Mouse (Mus musculus): ENCODE results near the gene Sprn. TPM values are rescaled to one million over a fixed set of nuclear protein-coding genes. Genes with fewer than 3 reads are reported as not detected.
"Not testable (repeated sequence)": the region's sequence is repeated elsewhere in the genome, so short reads cannot be mapped to it uniquely, and the experiment has no call there.

Gene Sprn
- polyA plus RNA-seq, 1 experiment: 125 TPM

- peak in 1 of 2 experiments; percentile 68 for DNase-seq (ENCODE audit: extremely low spot score in 1 of 2, low spot score in 1 of 2)
Measured at GRCm38 (mm10) chr7:140153383-140153782, 1.3 kb downstream of the Sprn start.

DNA sequence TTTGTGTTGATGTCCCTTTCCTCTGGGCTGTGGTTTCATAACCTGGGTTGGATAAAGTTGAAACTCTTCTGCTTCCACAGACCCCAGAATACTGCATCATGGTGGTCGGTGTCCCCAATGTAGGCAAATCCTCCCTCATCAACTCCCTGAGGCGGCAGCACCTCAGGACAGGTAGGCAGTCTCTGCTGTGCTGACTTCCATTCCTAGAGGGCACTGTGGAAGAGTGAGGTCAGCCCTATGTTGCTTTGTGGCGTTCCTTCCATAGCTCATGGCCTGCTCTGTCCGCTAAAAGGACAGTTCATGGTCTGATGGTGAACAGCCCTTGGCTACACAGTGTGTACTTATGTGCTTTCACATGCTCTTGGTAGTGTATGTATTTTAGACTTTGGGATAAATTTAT is 10.1 kb downstream of the Sprn start:
- DNase-seq (ENCODE audit: extremely low spot score in 1 of 2, low spot score in 1 of 2): no peak

- peak in 1 of 2 experiments; percentile 76 for DNase-seq (ENCODE audit: extremely low spot score in 1 of 2, low spot score in 1 of 2)
Measured at GRCm38 (mm10) chr7:140141350-140141749, 13.3 kb downstream of the Sprn start.

DNA sequence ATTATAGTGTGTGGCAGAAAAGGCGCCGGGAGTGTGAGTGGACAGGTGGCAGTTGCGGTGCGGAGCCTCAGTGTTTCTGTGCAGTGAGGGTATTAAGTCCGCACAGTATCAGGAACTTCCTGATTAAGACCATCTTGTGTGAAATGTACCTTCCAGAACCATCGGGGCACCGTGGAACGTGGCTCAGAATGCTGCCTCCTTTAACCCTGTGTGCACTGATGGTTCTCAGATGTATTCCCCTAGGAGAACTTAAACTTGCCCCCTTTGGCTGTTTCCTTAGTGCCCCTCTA is 16.7 kb downstream of the Sprn start:
- no peak for DNase-seq (ENCODE audit: extremely low spot score in 1 of 2, low spot score in 1 of 2)

DNA sequence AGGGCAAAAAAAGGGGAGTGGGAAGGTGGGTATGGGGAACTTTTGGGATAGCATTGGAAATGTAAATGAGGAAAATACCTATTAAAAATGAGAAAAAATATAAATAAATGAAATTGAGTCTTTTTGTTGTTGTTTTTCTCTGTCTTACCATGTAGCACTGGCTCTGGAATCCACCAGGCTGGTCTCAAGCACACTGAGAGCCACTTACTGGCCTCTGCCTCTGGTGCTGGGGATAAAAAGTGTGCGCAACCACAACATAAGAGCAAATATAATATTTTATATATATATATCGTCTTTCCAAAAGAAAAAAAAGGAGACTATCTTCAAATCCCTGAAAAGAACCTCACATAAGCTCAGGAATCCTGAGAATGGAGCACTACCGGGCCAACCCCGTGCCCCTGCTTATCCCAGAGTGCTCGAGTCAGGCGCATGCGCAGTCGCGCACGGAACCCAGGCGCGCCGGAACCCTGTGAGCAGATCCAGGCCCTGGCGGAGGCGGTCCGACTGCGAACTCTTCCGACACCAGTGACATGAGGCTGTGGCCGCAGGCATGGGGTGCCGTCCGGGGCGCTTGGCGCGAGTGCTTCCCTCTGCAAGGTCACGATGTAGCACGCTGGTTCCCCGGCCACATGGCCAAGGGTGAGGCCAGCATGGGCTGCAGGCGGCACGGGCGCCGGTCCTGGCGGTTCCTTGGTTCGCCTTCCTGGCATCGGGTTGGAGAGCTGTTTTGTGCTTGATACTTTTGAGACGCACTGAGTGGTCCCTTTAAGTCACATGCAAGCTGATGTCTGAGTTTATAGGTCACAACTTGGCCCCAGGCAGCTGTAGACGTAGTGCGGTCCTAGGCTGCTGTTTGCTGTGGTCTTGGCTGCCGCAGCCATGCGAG is 17.3 kb downstream of the Sprn start, which contains the start of gene Mtg1:
TSS of gene Mtg1 (plus strand) at position 430 of the 886 bp plus-strand sequence.
- DNase-seq (ENCODE audit: extremely low spot score in 1 of 2, low spot score in 1 of 2): peak; percentile 88 to 99

DNA sequence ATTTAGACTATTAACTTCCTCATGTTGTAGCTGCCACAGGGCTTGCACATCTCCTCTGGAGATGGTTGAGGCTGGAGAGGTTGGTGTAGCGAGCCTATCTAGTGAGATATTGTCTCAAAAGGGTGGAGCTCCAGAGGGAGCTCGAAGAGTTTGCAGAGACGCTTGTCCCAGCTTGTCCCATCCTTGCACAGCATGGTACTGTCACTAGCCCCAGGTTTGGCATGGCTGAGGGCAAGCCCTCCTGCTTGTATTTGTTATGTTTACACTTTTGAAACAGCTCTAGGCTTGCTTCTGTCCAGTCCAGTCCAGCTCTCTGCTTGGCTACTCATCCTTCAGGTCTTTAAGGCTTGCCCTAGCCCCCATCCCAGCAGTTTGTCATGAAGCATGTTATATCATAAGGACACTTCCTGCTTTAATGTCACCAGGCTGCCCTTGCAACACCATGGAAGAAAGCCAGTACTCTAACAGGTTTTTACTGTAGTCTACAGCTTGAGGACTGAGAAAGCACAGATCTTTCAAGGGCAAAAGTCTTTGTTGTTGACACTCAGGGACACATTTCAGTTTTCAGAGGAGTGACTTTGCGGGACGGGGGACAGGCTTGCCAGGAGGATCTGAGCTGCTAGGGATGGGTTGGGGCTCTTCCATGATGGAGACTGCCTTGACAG is 19.4 kb downstream of the Sprn start:
- DNase-seq (ENCODE audit: extremely low spot score in 1 of 2, low spot score in 1 of 2): no peak

DNA sequence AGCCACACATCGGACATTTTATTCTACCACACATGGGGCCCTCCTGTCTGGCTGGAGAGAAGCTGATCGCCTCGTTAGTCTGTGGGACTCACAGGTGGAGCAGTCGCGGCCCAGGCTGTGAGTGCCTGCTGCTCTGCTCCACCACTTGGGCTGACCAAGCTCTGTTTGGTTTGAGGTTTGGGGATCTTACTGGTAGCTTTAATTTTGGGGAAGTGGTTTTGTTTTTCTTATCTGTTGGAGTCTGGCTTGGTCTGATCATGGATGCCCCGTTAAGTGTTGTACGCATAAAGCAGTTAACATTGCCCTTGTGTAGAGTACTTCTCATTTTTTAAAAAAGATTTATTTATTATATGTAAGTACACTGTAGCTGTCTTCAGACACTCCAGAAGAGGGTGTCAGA is 20.6 kb downstream of the Sprn start:
- DNase-seq (ENCODE audit: extremely low spot score in 1 of 2, low spot score in 1 of 2): not testable (repeated sequence)

GRCm38 (mm10) chr7:140132184-140132583 is 22.5 kb downstream of the Sprn start:
- DNase-seq (ENCODE audit: extremely low spot score in 1 of 2, low spot score in 1 of 2): not testable (repeated sequence)

DNA sequence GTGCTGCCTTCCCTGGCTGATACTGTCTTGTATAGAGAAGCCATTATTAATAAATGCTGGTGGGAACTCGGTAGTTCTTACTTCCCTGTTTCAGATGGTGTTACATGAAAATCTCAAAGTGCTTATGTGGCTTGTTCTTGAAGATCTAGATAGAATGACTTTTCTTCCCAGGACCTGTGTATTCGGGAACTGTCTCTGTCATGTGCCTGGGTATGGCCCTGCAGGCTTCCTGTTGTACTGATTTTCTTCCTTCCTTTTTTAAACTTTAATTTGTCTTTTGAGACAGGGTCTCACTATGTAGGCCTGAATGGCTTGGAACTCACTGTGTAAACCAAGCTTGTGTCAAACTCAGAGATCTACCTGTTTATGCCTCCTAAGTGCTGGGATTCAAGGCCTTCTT is 26.8 kb downstream of the Sprn start:
- DNase-seq (ENCODE audit: extremely low spot score in 1 of 2, low spot score in 1 of 2): no peak

DNA sequence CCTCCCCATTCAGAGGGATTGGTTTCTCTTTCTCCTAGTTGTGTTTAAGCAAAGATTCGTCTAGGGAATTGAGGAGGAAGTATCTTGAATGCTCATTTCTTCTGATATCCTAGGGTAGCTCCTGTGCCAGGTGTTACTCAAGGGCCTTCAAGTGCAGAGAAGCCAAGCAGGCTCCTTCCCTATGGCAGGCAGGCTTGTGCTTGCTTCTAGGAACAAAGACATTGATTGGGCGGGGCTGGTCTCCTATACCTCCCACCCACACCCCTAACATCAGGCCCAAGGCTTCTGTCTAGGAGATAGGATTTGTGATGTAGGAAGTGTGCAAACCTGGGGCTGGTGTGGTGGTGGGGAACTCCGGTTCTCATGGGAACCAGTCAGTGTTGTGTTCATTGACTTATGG is 27.7 kb downstream of the Sprn start:
- no peak for DNase-seq (ENCODE audit: extremely low spot score in 1 of 2, low spot score in 1 of 2)

DNA sequence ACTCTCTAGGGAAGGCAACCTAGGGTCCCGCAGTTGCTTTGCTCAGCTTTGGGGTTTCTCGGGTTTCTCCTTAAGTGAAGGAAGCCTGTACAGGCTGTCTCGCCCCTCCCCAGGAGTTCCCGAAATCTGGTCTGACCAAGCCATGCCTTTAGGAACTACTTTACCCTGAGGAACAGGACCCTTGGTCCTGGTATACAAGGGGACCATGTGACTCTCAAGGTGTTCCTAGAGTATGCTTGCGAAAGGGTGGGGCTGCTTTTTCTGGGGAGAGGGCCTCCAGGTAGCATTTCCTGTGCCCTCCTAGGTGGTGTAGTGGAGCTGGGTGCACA is 28.7 kb downstream of the Sprn start:
- DNase-seq (ENCODE audit: extremely low spot score in 1 of 2, low spot score in 1 of 2): no peak

DNA sequence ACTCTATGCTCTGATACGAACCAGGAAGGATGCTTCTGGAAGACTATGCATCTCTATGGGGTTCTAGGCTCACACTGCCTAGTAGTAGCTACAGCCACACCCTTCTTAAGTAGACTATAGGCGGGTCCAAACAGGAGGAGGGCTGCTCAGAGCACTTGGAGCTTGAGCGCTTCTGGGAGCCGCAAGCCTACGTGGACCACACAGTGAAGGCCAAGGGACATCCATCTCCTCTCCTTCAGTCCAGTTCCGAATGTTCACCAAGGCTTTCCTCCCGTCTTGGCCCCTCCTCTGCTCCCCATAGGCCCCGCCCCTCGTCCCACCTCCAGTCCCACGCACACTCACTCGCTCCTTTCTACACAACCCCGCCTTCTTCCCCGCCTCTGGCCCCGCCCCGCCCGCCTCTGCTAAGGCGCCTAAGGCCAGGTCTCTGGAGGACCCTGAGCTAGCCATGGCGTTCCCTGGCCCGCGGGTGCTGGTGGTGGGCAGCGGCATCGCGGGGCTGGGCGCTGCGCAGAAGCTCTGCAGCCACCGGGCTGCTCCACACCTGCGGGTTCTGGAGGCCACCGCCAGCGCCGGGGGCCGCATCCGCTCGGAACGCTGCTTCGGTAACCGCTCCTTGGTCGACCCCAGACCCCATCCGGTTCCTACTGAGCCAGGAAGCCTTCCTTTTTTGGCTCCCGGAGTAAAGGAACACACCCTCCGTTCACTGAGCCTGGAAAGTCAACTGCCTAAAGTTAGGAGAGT is 29.2 kb downstream of the Sprn start:
- DNase-seq (ENCODE audit: extremely low spot score in 1 of 2, low spot score in 1 of 2): peak; percentile 77 to 88

DNA sequence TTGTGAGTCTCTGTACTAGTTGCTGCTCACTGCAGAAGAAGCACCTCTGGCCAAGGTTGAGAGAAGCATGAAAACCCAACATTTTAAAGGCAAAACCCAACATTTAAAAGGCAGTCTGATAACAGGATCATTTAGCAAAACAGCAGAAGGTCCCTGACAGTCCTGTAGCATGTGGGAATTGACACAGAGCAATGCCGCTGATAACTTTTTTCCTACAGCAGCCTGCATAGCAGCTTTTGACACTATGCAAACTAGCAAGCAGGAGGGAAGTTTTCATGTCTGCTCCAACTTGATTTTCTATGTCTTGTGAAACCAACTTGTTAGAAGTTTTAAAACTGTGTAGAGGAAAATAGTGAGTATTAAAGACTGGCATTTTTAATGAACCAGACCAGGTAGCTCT is 30.3 kb downstream of the Sprn start:
- DNase-seq (ENCODE audit: extremely low spot score in 1 of 2, low spot score in 1 of 2): no peak

DNA sequence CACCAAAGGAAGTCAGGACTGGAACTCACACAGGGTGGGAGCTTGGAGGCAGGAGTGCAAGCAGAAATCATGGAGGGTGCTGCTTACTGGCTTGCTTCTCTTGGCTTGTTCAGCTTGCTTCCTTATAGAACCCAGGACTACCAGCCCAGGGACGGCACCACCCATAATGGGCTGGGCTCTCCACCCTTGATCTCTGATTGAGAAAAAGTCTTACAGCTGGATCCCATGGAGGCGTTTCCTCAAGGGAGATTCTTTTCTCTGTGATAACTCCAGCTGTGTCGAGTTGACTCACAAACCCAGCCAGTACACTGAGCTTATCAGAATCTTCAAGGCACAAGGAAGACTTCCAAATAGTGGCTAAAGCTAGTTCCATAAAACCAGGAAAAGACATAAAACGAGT is 31.9 kb downstream of the Sprn start:
- DNase-seq (ENCODE audit: extremely low spot score in 1 of 2, low spot score in 1 of 2): no peak

DNA sequence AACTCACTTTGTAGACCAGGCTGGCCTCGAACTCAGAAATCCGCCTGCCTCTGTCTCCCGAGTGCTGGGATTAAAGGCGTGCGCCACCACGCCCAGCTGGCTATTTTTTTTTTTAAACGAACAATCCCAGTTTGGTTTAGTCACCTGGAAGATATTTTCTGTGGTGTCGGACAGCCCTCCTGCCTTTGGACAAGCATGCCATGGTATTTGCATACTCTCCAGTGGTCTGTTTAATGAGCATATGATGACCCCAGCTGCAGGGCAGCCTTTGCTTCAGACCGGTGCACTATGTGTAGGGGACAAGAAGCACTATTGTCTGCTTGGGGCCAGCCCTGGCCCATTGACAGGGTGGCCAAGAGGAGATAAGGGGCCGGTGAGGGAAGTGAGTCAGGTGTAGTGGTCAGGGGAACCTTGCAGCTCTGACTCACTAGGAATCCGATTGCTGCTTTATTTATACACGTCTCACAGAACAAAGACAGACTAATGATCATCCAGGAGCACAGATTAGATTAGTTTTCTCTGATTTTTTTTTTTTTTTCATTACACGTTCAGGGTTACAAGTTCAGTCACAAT is 33.3 kb downstream of the Sprn start:
- DNase-seq (ENCODE audit: extremely low spot score in 1 of 2, low spot score in 1 of 2): no peak

GRCm38 (mm10) chr7:140120484-140120883 is 34.2 kb downstream of the Sprn start:
- DNase-seq (ENCODE audit: extremely low spot score in 1 of 2, low spot score in 1 of 2): no peak

GRCm38 (mm10) chr7:140116329-140117054 is 38.2 kb downstream of the Sprn start, which contains the start of gene Echs1:
TSS of gene Echs1 (minus strand) at chr7:140116476.
- peak; percentile 73 to 87 for DNase-seq (ENCODE audit: extremely low spot score in 1 of 2, low spot score in 1 of 2)

DNA sequence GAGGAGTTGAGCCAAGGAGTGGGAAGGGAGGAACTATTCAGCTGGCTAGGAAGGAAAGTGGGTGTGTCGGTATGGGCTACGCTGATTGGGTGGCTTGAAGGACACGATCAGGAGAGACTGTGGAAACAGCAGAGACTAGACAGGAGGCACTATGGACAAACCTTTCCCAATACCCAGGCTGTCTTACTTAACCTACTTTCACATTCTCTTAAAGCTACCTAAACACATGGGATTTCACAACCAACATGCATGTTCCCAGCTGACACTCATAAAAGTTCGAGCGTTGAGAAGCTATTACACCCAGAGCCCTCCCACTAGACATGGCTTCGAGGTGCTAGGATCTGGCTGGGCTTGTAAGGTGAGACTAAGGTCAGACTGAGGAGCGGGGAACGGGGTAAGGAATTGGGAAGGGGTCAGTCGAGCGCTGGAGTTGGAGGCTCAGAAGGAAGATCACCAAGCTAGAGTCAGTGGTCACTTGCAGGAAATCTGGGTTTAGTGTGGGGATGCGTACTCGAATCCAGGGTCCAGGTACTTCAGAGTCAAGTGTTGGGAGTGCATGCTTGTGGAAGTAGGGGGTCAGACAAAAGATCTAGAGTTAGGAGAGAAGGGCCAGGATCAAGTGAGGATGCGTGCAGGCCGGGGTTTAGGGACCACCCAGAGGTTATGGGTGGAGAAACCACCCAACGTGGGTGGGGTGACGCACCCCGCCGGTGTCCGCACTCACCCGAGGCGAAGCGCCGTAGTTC is 38.9 kb downstream of the Sprn start, which contains the start of gene Paox:
TSS of gene Paox (plus strand) at position 217 of the 746 bp plus-strand sequence.
- DNase-seq (ENCODE audit: extremely low spot score in 1 of 2, low spot score in 1 of 2): peak; percentile 52 to 73

GRCm38 (mm10) chr7:140111943-140112342 is 42.7 kb downstream of the Sprn start:
- DNase-seq (ENCODE audit: extremely low spot score in 1 of 2, low spot score in 1 of 2): no peak

DNA sequence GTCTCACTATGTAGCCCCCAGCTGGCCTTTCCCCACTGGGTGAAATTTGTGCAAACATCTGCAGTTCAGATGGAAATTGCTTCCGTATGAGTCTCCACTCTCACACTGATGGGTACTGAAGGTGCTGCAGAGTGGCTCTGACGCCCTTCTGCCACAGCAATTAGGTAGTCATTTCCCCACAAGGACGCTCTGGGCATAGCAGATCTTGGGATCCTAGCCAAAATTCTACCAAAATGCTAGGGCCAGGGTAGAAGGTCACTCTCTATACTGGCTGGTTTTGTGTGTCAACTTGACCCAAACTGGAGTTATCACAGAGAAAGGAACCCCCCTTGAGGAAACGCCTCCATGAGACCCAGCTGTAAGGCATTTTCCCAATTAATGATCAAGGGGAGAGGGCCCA is 50.7 kb downstream of the Sprn start:
- DNase-seq (ENCODE audit: extremely low spot score in 1 of 2, low spot score in 1 of 2): no peak

All from frontal cortex, adult 2 months (tissue).